20 mouse cellular contexts compared by ENCODE assay signal in the genomic region with DNA sequence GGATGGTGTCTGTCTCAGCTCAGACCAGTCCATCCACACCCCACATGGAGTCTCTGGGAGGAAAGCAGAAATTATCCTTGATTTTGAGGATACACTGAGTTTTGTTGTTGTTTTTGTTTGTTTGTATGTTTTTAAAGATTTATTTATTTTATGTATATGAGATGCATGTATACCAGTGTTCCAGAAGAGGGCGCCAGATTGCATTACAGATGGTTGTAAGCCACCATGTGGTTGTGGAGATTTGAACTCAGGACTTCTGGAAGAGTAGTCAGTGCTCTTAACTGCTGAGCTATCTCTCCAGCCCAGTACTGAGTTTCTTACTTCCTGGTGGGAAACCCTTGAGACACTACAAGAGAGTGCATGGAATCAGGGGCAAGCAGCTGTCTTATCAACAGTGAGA. TPM values are rescaled to one million over a fixed set of nuclear protein-coding genes. Genes with fewer than 3 reads are reported as not detected.
DNase-seq lines count a peak whose midpoint lies in the region; ATAC-seq and TF ChIP-seq lines count a peak whose summit lies in the region.
"Had no signal": no experiment of that assay in that cellular context is flagged by ENCODE, and none has a peak within 500 bp of the region (broad histone marks: within the 10 kb centered on the region; RNA-seq: fewer than 3 reads in every experiment).

No protein-coding gene starts in this region.

- 93% methylated on average over 1 of the region's 1 CpGs for WGBS in cerebellum, adult 2 months
- 91% methylated on average over 1 of the region's 1 CpGs for whole genome bisulfite sequencing in kidney, postnatal 0 days
- 76% methylated on average over 1 of the region's 1 CpGs for WGBS in kidney, embryonic 14.5 days
- WGBS in midbrain, postnatal 0 days, result 90% methylated on average over 1 of the region's 1 CpGs
- WGBS in midbrain, embryonic 11.5 days, result 81% methylated on average over 1 of the region's 1 CpGs

- no peak overlapping the region for H3K9ac ChIP-seq in kidney, postnatal 0 days (ENCODE audit: low read depth, low read length)
- no peak overlapping the region for H3K9ac ChIP-seq in kidney, embryonic 14.5 days (ENCODE audit: low read depth, low read length)
- H3K9ac ChIP-seq in midbrain, postnatal 0 days (replicated peaks; ENCODE audit: low read length, poor library complexity, severe bottlenecking), result no peak overlapping the region
- no peak overlapping the region for H3K9ac ChIP-seq in midbrain, embryonic 11.5 days (ENCODE audit: low read length)
- H3K9ac ChIP-seq: heart, embryonic 15.5 days; hindbrain, embryonic 13.5 days; limb, embryonic 13.5 days; midbrain, embryonic 12.5 days had no signal

- H3K4me2 ChIP-seq in kidney, postnatal 0 days (ENCODE audit: low read length), result no peak overlapping the region
- no peak overlapping the region for H3K4me2 ChIP-seq in kidney, embryonic 14.5 days (replicated peaks; ENCODE audit: low read depth, low read length)
- no peak overlapping the region for H3K4me2 ChIP-seq in midbrain, postnatal 0 days (ENCODE audit: low read depth, low read length, poor library complexity, severe bottlenecking)
- H3K4me2 ChIP-seq in midbrain, embryonic 11.5 days, result no peak overlapping the region
- H3K4me2 ChIP-seq: heart, embryonic 15.5 days; hindbrain, embryonic 13.5 days; limb, embryonic 13.5 days; midbrain, embryonic 12.5 days had no signal

- TF ChIP-seq POLR2A in cerebellum, adult 2 months (IDR thresholded peaks at IDR 0.05; ENCODE audit: borderline replicate concordance, insufficient read depth, low read length), result no peak

- H3K27me3 ChIP-seq in cerebellum, adult 2 months (ENCODE audit: control insufficient read depth, insufficient read depth, low read length), result no peaks in the 10 kb centered on the region
- no peaks in the 10 kb centered on the region for H3K27me3 ChIP-seq in kidney, postnatal 0 days (ENCODE audit: insufficient read depth, low read length)
- H3K27me3 ChIP-seq in kidney, embryonic 14.5 days (ENCODE audit: control insufficient read depth, insufficient read depth, low read length), result no peaks in the 10 kb centered on the region
- H3K27me3 ChIP-seq in midbrain, postnatal 0 days (ENCODE audit: insufficient read depth, low read length), result no peaks in the 10 kb centered on the region
- no peaks in the 10 kb centered on the region for H3K27me3 ChIP-seq in midbrain, embryonic 11.5 days (ENCODE audit: control insufficient read depth, insufficient read depth, low read length)
- H3K27me3 ChIP-seq: heart, embryonic 15.5 days; hindbrain, embryonic 13.5 days; limb, embryonic 13.5 days had no signal

- no peak for ATAC-seq in kidney, postnatal 0 days (replicated peaks; ENCODE audit: low FRiP score, low read depth)
- ATAC-seq in kidney, embryonic 14.5 days (ENCODE audit: low FRiP score, low TSS enrichment), result no peak
- no peak for ATAC-seq in midbrain, postnatal 0 days (ENCODE audit: low FRiP score)
- no peak for ATAC-seq in midbrain, embryonic 11.5 days (ENCODE audit: low FRiP score)
- ATAC-seq in frontal cortex, adult (ENCODE audit: low TSS enrichment), result no peak

- TF ChIP-seq CTCF in cerebellum, adult 2 months (IDR thresholded peaks at IDR 0.05; ENCODE audit: borderline replicate concordance, insufficient read depth, low read depth, low read length), result 0 out of 2 replicates have a peak, but pooled peaks have one; percentile 10
- peak; percentile 55 for TF ChIP-seq CTCF in kidney, postnatal 0 days (IDR thresholded peaks at IDR 0.05; ENCODE audit: low read depth)
- TF ChIP-seq CTCF in midbrain, postnatal 0 days (IDR thresholded peaks at IDR 0.05), result peak; percentile 51; the same call in 1 of the 2 replicates

- H3K36me3 ChIP-seq in kidney, postnatal 0 days (ENCODE audit: insufficient read depth, low read length), result no peaks in the 10 kb centered on the region
- H3K36me3 ChIP-seq in kidney, embryonic 14.5 days (ENCODE audit: control insufficient read depth, insufficient read depth, low read length), result no peaks in the 10 kb centered on the region
- H3K36me3 ChIP-seq in midbrain, postnatal 0 days (ENCODE audit: insufficient read depth, low read length), result no peaks in the 10 kb centered on the region
- H3K36me3 ChIP-seq in midbrain, embryonic 11.5 days (ENCODE audit: control insufficient read depth, insufficient read depth, low read length), result no peaks in the 10 kb centered on the region
- H3K36me3 ChIP-seq: G1E; heart, embryonic 15.5 days; hindbrain, embryonic 13.5 days; limb, embryonic 13.5 days; midbrain, embryonic 12.5 days had no signal

- H3K9me3 ChIP-seq in kidney, postnatal 0 days (replicated peaks; ENCODE audit: low read length), result no peaks in the 10 kb centered on the region
- H3K9me3 ChIP-seq in kidney, embryonic 14.5 days (ENCODE audit: control insufficient read depth, low read length), result no peaks in the 10 kb centered on the region
- no peaks in the 10 kb centered on the region for H3K9me3 ChIP-seq in midbrain, postnatal 0 days (ENCODE audit: low read length)
- no peaks in the 10 kb centered on the region for H3K9me3 ChIP-seq in midbrain, embryonic 11.5 days (ENCODE audit: control insufficient read depth, low read length)
- H3K9me3 ChIP-seq: heart, embryonic 15.5 days; hindbrain, embryonic 13.5 days; limb, embryonic 13.5 days; midbrain, embryonic 12.5 days had no signal

- no peak overlapping the region for H3K27ac ChIP-seq in cerebellum, adult 2 months (ENCODE audit: insufficient read depth, low read length)
- H3K27ac ChIP-seq in kidney, postnatal 0 days, result no peak overlapping the region
- no peak overlapping the region for H3K27ac ChIP-seq in kidney, embryonic 14.5 days (ENCODE audit: low read depth, low read length)
- no peak overlapping the region for H3K27ac ChIP-seq in midbrain, postnatal 0 days (ENCODE audit: low read depth, low read length)
- no peak overlapping the region for H3K27ac ChIP-seq in midbrain, embryonic 11.5 days (ENCODE audit: low read depth, low read length)
- H3K27ac ChIP-seq: heart, embryonic 15.5 days; hindbrain, embryonic 13.5 days; midbrain, embryonic 12.5 days had no signal

- no peak for DNase-seq in cerebellum, adult 2 months
- no peak for DNase-seq in cerebellum, adult 11-12 months
- no peak for DNase-seq in kidney, postnatal 0 days (ENCODE audit: low spot score)
- DNase-seq in midbrain, postnatal 0 days (ENCODE audit: low spot score), result no peak
- DNase-seq in midbrain, embryonic 11.5 days (ENCODE audit: low spot score, missing footprints), result no peak
- no peak for DNase-seq in thymus, adult 18-20 months
- DNase-seq: adrenal gland, postnatal 10 days; cerebellum, adult 9-11 months; kidney, adult 8-10 months; right cerebral cortex, adult 18-20 months; spleen, adult 18-20 months had no signal

- H3K4me1 ChIP-seq in cerebellum, adult 2 months (ENCODE audit: control insufficient read depth, insufficient read depth, low read length), result peaks cover 32% of the 10 kb centered on the region
- no peaks in the 10 kb centered on the region for H3K4me1 ChIP-seq in kidney, postnatal 0 days (replicated peaks; ENCODE audit: insufficient read depth, low read length)
- H3K4me1 ChIP-seq in kidney, embryonic 14.5 days (ENCODE audit: control insufficient read depth, insufficient read depth, low read length), result peaks cover 8% of the 10 kb centered on the region
- no peaks in the 10 kb centered on the region for H3K4me1 ChIP-seq in midbrain, postnatal 0 days (ENCODE audit: insufficient read depth, low read length)
- H3K4me1 ChIP-seq in midbrain, embryonic 11.5 days (ENCODE audit: control insufficient read depth, insufficient read depth, low read length), result peaks cover 13% of the 10 kb centered on the region

- H3K4me3 ChIP-seq in cerebellum, adult 2 months (replicated peaks; ENCODE audit: insufficient read depth, low read depth, low read length), result no peak overlapping the region
- H3K4me3 ChIP-seq in kidney, postnatal 0 days (replicated peaks; ENCODE audit: low read depth, low read length), result no peak overlapping the region
- no peak overlapping the region for H3K4me3 ChIP-seq in kidney, embryonic 14.5 days (ENCODE audit: low read length)
- no peak overlapping the region for H3K4me3 ChIP-seq in midbrain, postnatal 0 days (ENCODE audit: low read depth, low read length)
- H3K4me3 ChIP-seq in midbrain, embryonic 11.5 days (ENCODE audit: low read depth, low read length), result no peak overlapping the region
- H3K4me3 ChIP-seq: heart, embryonic 15.5 days; hindbrain, embryonic 13.5 days; limb, embryonic 13.5 days; midbrain, embryonic 12.5 days had no signal

RNA-seq across cellular contexts. Expression of gene Gpr142, which starts 10.6 kb away (rescaled TPM):
- polyA plus RNA-seq in cerebellum, adult 2 months (2012; rRNA removed), result 0.29 and 0.64 TPM in 2 replicates
- 0.13 TPM in 1 of 2 replicates, not detected in the other for polyA plus RNA-seq in kidney, postnatal 0 days (2015; fragmentation: Nextera tagmentation; extraction: Ambion mirVana)
- polyA plus RNA-seq in kidney, embryonic 14.5 days (2014; fragmentation: Nextera tagmentation; extraction: Ambion mirVana), result 0.19 TPM in 1 of 2 replicates, not detected in the other
- not detected in 2 replicates for total RNA-seq in midbrain, postnatal 0 days (2014; rRNA removed)
- polyA plus RNA-seq in midbrain, postnatal 0 days (2015; fragmentation: Nextera tagmentation; extraction: Ambion mirVana), result not detected in 2 replicates
- 0.12 TPM in 1 of 2 replicates, not detected in the other for polyA plus RNA-seq in midbrain, embryonic 11.5 days (2014; fragmentation: Nextera tagmentation; extraction: Ambion mirVana)
- total RNA-seq: adrenal gland, postnatal 10 days; granulocyte monocyte progenitor cell, adult 5-6 weeks; left cerebral cortex, adult 18-20 months had no signal
- polyA plus RNA-seq: G1E; heart, embryonic 15.5 days; hindbrain, embryonic 13.5 days; limb, embryonic 13.5 days; midbrain, embryonic 12.5 days had no signal

RNA-seq across cellular contexts. Expression of gene Btbd17, which starts 13.6 kb away (rescaled TPM):
- 78.3 and 81.3 TPM in 2 replicates for polyA plus RNA-seq in cerebellum, adult 2 months (2012; rRNA removed)
- polyA plus RNA-seq in kidney, postnatal 0 days (2015; fragmentation: Nextera tagmentation; extraction: Ambion mirVana), result 0.78 and 0.96 TPM in 2 replicates
- polyA plus RNA-seq in kidney, embryonic 14.5 days (2014; fragmentation: Nextera tagmentation; extraction: Ambion mirVana), result 0.77 and 1.6 TPM in 2 replicates
- 46.9 and 68.2 TPM in 2 replicates for total RNA-seq in midbrain, postnatal 0 days (2014; rRNA removed)
- polyA plus RNA-seq in midbrain, postnatal 0 days (2015; fragmentation: Nextera tagmentation; extraction: Ambion mirVana), result 27.1 and 28.0 TPM in 2 replicates
- polyA plus RNA-seq in midbrain, embryonic 11.5 days (2014; fragmentation: Nextera tagmentation; extraction: Ambion mirVana), result 65.3 and 70.2 TPM in 2 replicates
- polyA plus RNA-seq: G1E had no signal

RNA-seq across cellular contexts. Expression of gene Gprc5c, which starts 41.6 kb away (rescaled TPM):
- polyA plus RNA-seq in cerebellum, adult 2 months (2012; rRNA removed), result 62.9 and 71.8 TPM in 2 replicates
- polyA plus RNA-seq in kidney, postnatal 0 days (2015; fragmentation: Nextera tagmentation; extraction: Ambion mirVana), result 118 and 131 TPM in 2 replicates
- 49.9 and 105 TPM in 2 replicates for polyA plus RNA-seq in kidney, embryonic 14.5 days (2014; fragmentation: Nextera tagmentation; extraction: Ambion mirVana)
- total RNA-seq in midbrain, postnatal 0 days (2014; rRNA removed), result 7.5 and 12.8 TPM in 2 replicates
- 5.7 and 5.8 TPM in 2 replicates for polyA plus RNA-seq in midbrain, postnatal 0 days (2015; fragmentation: Nextera tagmentation; extraction: Ambion mirVana)
- polyA plus RNA-seq in midbrain, embryonic 11.5 days (2014; fragmentation: Nextera tagmentation; extraction: Ambion mirVana), result 8.9 and 10.7 TPM in 2 replicates
- total RNA-seq: granulocyte monocyte progenitor cell, adult 5-6 weeks had no signal
- polyA plus RNA-seq: G1E had no signal

RNA-seq across cellular contexts. Expression of gene Kif19a, which starts 44.2 kb away (rescaled TPM):
- polyA plus RNA-seq in cerebellum, adult 2 months (2012; rRNA removed), result 4.9 and 5.1 TPM in 2 replicates
- polyA plus RNA-seq in kidney, postnatal 0 days (2015; fragmentation: Nextera tagmentation; extraction: Ambion mirVana), result 0.06 and 0.11 TPM in 2 replicates
- polyA plus RNA-seq in kidney, embryonic 14.5 days (2014; fragmentation: Nextera tagmentation; extraction: Ambion mirVana), result 0.14 and 0.21 TPM in 2 replicates
- total RNA-seq in midbrain, postnatal 0 days (2014; rRNA removed), result 5.3 and 7.2 TPM in 2 replicates
- 0.85 and 1.3 TPM in 2 replicates for polyA plus RNA-seq in midbrain, postnatal 0 days (2015; fragmentation: Nextera tagmentation; extraction: Ambion mirVana)
- 0.61 and 0.94 TPM in 2 replicates for polyA plus RNA-seq in midbrain, embryonic 11.5 days (2014; fragmentation: Nextera tagmentation; extraction: Ambion mirVana)
- total RNA-seq: G1E; granulocyte monocyte progenitor cell, adult 5-6 weeks had no signal
- polyA plus RNA-seq: G1E had no signal

Comparison
In these comparisons a context has a peak if more than half of its experiments do, and no peak if none do; other contexts are left out.
1. RNA of gene Btbd17, which starts 13.6 kb away (polyA plus RNA-seq): 78.3 to 81.3 TPM in cerebellum, adult 2 months, 65.3 to 70.2 TPM in midbrain, embryonic 11.5 days and 27.1 to 28.0 TPM in midbrain, postnatal 0 days; 0.77 to 1.6 TPM in kidney, embryonic 14.5 days and 0.78 to 0.96 TPM in kidney, postnatal 0 days; every median in the first group is over 10 times any median in the second.
2. Peak in every context shown above with its lines, with median percentiles within 50 percentile points of each other: CTCF ChIP-seq.